Mouse (Mus musculus) liver, embryonic 12.5 days (tissue): ENCODE data around the gene Igf2r. TPM values are rescaled to one million over a fixed set of nuclear protein-coding genes. Genes with fewer than 3 reads are reported as not detected.

ENCODE experiments used
- ATAC-seq: fragments of 200-750 bp; cut with Nextera tagmentation; 2 replicates; pipeline ENCODE4 v1.8.0; 2017; ENCODE audit warnings: moderate number of reproducible peaks, mild to moderate bottlenecking, moderate library complexity
- H3K27ac ChIP-seq: fragments of 300-500 bp; sonication (generic); 2 replicates; pipeline ENCODE4 v1.5.1; 2016; ENCODE audit warnings: mild to moderate bottlenecking
- H3K27me3 ChIP-seq: fragments of 300-500 bp; sonication (generic); replicated peaks from 2 replicates; pipeline ENCODE4 v1.6.1; 2016; ENCODE audit warnings: mild to moderate bottlenecking, moderate library complexity
- H3K36me3 ChIP-seq: fragments of 300-500 bp; sonication (generic); 2 replicates; pipeline ENCODE4 v1.6.1; 2016; ENCODE audit warnings: mild to moderate bottlenecking, moderate library complexity
- H3K4me1 ChIP-seq: fragments of 300-500 bp; sonication (generic); 2 replicates; pipeline ENCODE4 v1.6.1; 2016
- H3K4me2 ChIP-seq: fragments of 300-500 bp; sonication (generic); 2 replicates; pipeline ENCODE4 v1.6.1; 2016; ENCODE audit warnings: mild to moderate bottlenecking, moderate library complexity
- H3K4me3 ChIP-seq: fragments of 300-500 bp; sonication (generic); 2 replicates; pipeline ENCODE4 v1.5.1; 2016; ENCODE audit warnings: mild to moderate bottlenecking, moderate library complexity
- H3K9ac ChIP-seq: fragments of 300-500 bp; sonication (generic); 2 replicates; pipeline ENCODE4 v1.6.1; 2016; ENCODE audit warnings: mild to moderate bottlenecking, moderate library complexity
- H3K9me3 ChIP-seq: fragments of 300-500 bp; sonication (generic); replicated peaks from 2 replicates; pipeline ENCODE4 v1.6.1; 2016; ENCODE audit warnings: mild to moderate bottlenecking, moderate library complexity
- WGBS: fragments of 180-500 bp; shearing (Covaris S2); methylation state at CpG from one replicate; pipeline ENCODE4 v1.1.7; 2016; ENCODE audit not compliant: insufficient replicate concordance; 5-methylcytosine and 5-hydroxymethylcytosine counted together
- polyA plus RNA-seq: library from polyadenylated mRNA; unstranded; fragments of >200 nt; fragmentation: Nextera tagmentation; extraction: Ambion mirVana; gene quantifications from 2 replicates; pipeline ENCODE4 v1.2.1, GENCODE M21; 2016

The Igf2r gene
- polyA plus RNA-seq, 1 experiment from 2014 or later = 24.7 TPM

DNA sequence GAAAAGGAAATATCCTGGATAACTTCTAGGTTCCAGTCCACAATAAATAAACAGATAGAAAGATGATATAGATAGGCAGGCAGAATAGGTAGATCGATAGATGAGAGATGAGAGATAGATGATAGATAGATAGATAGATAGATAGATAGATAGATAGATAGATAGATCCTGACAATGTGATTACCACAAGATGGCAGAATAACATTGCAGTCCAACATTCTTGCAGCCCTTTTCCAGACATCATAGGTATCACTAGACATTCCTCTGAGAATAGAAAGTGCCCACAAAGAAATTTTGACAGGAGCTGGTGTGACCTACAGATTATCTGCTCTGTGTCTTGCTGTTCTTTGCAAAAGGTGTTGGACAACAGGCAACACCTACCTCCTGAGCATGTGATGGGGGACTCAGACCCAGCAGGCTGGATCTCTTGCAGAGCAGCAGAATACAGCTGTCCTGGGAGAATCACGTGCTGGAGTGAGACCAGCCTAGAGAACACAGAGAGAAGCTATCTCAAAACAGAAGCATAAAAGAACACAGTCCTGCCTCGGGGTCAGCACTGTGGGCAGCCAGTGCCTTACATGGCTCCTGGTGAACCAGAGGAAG is 28.1 kb upstream of the Igf2r start:
- peaks cover 27% of the 10 kb centered on the region for H3K4me1 ChIP-seq
- no peak for ATAC-seq
- 61% methylated on average over 3 of the region's 3 CpGs for whole genome bisulfite sequencing
- H3K36me3 ChIP-seq = peaks cover 6% of the 10 kb centered on the region; the same call in 1 of the 2 replicates
- H3K4me2 ChIP-seq = no peak overlapping the region
- no peak overlapping the region for H3K27ac ChIP-seq
- no peaks in the 10 kb centered on the region for H3K27me3 ChIP-seq
- H3K9me3 ChIP-seq = no peaks in the 10 kb centered on the region
- H3K9ac ChIP-seq = no peak overlapping the region
- no peak overlapping the region for H3K4me3 ChIP-seq

DNA sequence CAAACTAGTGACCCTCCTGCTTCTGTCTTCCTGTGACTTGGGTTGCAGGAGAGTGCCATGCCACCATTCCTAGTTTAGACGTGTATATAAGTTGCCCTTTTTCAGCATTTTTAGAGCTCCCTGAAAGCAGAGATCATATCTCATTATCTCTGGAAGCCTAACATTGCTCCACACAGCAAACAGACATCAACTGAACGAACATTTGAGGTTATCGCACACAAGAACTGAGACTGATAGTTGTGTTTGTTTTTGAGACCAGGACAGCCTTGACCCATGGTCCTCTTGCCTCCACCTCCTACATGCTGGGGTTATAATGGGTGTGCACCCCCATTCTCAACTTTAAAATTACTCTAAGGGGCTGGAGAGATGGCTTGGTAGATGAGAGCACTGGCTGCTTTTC is 27.2 kb upstream of the Igf2r start:
- Histone ChIP-seq H3K4me1 (peaks cover 34% of the 10 kb centered on the region), H3K4me2 (no peak overlapping the region), H3K4me3 (no peak overlapping the region), H3K9ac (no peak overlapping the region), H3K9me3 (no peaks in the 10 kb centered on the region), H3K27me3 (no peaks in the 10 kb centered on the region), H3K27ac (peak overlapping the region; percentile 30; the same call in 1 of the 2 replicates), H3K36me3 (peaks cover 6% of the 10 kb centered on the region; the same call in 1 of the 2 replicates)
- WGBS = 37% methylated on average over 3 of the region's 3 CpGs
- no peak for ATAC-seq

DNA sequence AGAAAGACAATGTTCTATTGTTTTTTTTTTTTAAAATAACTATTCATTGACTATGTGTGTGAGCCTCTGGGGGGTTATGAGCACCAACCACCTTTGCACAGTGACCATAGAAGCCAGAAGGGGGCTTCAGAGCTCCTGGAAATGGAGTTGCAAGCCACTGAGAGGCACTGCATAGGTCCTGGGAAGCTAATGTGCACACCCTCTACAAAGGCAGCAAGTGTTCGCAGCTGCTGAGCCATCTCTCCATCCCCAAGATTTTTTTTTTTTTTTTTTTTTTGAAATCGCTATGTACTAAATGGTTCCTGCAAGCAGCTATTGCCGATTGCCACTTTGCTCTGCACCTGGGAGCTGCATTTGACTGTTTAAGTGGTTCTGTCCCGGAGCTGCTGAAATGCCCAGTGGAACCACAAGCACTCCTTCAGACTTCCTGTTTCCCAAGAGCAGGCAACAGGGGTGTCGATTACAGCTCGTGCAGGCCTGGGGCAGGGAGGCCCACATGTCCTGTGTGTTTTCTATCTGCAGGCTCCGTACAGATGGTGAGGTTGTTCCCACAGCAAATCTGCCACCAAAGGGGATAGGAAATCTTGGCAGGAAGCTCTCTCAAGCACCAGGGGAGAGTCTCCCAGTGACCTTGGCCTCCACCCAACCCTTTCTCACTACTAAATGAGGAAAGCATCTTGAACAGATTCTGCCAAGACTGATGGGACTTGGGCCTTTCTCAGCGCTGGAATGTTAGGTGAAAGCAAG is 24.4 kb upstream of the Igf2r start:
- no peak for ATAC-seq
- Histone ChIP-seq H3K9me3 (0 out of 2 replicates have a peak, but pooled peaks cover under 1% of the 10 kb centered on the region), H3K36me3 (peaks cover 8% of the 10 kb centered on the region; the same call in 1 of the 2 replicates), H3K9ac (no peak overlapping the region), H3K27ac (peak overlapping the region; percentile 38; the same call in 1 of the 2 replicates), H3K4me1 (peaks cover 52% of the 10 kb centered on the region), H3K4me2 (no peak overlapping the region), H3K27me3 (no peaks in the 10 kb centered on the region), H3K4me3 (no peak overlapping the region)
- 32% methylated on average over 8 of the region's 8 CpGs for WGBS

DNA sequence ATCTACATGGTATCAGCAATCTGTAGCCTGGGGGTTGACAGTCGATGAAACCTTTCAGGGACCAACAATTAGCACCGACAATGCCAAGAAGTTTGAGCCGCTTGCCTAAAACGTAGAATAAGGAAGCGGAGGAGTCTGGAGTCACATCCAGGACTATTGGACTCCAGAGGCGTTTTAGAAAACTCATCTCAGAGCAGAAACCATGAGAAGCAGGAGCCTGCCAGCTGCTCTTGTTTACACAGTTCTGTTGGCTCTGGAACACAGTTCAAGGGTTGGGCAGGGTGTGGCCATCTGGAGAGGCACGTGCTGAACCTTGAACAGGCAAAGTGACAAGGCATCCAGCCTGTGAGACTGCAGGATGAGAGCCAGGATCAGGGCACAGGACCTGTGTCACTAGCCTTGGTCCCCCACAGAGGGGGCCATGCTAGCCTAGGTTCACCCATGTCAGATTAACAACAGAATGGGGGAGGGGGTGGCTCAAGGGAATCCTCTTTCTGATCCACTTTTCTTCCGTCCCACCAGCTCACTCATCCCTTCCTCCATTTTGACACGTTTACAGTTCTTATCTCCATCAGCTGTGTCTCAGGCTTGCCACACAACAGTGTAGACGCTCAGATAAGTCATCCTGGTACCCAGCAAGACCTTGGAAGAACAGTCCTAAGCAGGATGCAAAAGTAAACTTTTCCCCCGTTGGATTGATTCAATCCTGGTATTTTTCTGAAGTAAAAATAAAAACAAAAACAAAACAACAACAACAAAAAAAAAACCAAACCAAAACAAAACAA is 23.1 kb upstream of the Igf2r start:
- Histone ChIP-seq H3K27me3 (no peaks in the 10 kb centered on the region), H3K4me1 (peaks cover 52% of the 10 kb centered on the region), H3K27ac (peak overlapping the region; percentile 52; the same call in 1 of the 2 replicates), H3K36me3 (peaks cover 20% of the 10 kb centered on the region), H3K4me2 (no peak overlapping the region), H3K4me3 (no peak overlapping the region), H3K9me3 (0 out of 2 replicates have a peak, but pooled peaks cover 4% of the 10 kb centered on the region), H3K9ac (no peak overlapping the region)
- 48% methylated on average over 11 of the region's 11 CpGs for WGBS
- peak; percentile 82 for ATAC-seq

DNA sequence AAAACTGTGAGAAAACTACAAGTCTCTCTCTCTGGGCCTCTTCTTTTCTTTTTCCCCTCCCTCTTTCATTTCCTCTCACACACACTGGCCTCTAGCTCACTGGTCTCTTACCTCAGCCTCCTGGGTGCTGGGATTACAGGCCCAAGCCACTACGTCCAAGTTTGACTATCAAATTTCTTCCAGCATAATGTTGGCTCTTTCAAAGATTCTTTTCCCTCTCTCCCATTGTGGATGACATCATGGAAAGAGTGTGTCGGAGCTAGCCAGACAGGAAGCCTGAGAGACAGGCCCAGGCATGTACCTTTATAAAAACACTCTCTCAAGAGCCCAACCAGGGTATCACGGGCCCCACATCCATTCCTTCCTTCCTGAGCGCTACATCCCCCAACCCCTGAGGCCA is 22.0 kb upstream of the Igf2r start:
- 48% methylated on average over 4 of the region's 4 CpGs for WGBS
- Histone ChIP-seq H3K27me3 (no peaks in the 10 kb centered on the region), H3K9ac (no peak overlapping the region), H3K36me3 (peaks cover 25% of the 10 kb centered on the region), H3K4me2 (no peak overlapping the region), H3K9me3 (0 out of 2 replicates have a peak, but pooled peaks cover 4% of the 10 kb centered on the region), H3K4me3 (no peak overlapping the region), H3K27ac (peak overlapping the region; percentile 75), H3K4me1 (peaks cover 47% of the 10 kb centered on the region)
- ATAC-seq = no peak

DNA sequence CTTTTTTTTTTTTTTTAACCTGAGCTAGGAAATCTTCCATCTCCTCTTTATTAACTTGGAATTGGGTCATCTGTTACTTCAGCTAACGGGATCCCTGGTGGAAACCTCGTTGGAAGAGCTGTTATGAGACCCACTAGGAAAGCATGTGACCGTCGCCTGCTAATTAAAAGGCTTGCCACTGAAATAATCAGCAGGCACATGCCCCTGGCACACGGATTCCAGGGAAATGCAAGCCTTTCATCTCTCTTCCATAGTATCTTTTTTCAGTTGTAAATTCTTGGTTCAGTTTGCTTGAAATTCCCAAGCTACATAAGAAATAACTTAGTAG is 21.6 kb upstream of the Igf2r start:
- Histone ChIP-seq H3K36me3 (peaks cover 25% of the 10 kb centered on the region), H3K4me3 (no peak overlapping the region), H3K27ac (peak overlapping the region; percentile 75), H3K9ac (no peak overlapping the region), H3K4me1 (peaks cover 47% of the 10 kb centered on the region), H3K9me3 (0 out of 2 replicates have a peak, but pooled peaks cover 4% of the 10 kb centered on the region), H3K27me3 (no peaks in the 10 kb centered on the region), H3K4me2 (no peak overlapping the region)
- 47% methylated on average over 5 of the region's 5 CpGs for WGBS
- no peak for ATAC-seq

DNA sequence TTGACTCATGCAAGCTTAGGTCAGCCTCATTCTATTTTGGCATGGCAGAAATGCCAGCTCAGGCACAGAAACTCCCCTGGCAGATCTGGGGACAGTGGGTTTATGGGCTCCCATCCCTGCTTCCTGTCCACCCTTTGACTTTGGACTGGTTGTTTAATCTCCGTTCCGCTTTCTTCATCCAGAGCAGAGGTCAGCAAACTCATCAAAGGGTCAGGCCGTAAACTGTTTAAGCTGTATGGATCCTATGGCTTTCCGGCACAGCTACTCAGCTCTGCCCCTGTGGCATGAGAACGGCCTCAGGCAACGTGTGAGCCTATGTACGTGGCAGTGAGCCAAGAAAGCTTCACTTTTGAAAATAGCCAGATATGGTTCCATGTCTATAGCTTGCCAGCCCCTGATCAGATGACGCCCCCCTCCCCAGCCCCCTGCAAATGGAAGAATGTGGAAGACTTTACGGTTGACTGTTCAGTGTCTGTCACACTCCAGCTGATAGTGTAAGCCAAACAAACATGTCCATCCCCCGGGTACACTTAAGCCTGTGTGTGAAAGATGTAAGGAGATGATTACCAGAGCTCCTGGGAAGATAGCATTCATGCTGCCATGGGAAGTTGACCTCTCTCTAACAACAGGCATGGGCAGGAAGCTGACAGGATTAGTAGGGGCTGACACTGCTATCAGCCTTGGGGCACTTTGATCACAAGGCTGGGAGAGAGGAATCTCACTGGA is 21.1 kb upstream of the Igf2r start:
- Histone ChIP-seq H3K4me1 (peaks cover 47% of the 10 kb centered on the region), H3K27ac (peak overlapping the region; percentile 75)
- WGBS = 51% methylated on average over 10 of the region's 10 CpGs

DNA sequence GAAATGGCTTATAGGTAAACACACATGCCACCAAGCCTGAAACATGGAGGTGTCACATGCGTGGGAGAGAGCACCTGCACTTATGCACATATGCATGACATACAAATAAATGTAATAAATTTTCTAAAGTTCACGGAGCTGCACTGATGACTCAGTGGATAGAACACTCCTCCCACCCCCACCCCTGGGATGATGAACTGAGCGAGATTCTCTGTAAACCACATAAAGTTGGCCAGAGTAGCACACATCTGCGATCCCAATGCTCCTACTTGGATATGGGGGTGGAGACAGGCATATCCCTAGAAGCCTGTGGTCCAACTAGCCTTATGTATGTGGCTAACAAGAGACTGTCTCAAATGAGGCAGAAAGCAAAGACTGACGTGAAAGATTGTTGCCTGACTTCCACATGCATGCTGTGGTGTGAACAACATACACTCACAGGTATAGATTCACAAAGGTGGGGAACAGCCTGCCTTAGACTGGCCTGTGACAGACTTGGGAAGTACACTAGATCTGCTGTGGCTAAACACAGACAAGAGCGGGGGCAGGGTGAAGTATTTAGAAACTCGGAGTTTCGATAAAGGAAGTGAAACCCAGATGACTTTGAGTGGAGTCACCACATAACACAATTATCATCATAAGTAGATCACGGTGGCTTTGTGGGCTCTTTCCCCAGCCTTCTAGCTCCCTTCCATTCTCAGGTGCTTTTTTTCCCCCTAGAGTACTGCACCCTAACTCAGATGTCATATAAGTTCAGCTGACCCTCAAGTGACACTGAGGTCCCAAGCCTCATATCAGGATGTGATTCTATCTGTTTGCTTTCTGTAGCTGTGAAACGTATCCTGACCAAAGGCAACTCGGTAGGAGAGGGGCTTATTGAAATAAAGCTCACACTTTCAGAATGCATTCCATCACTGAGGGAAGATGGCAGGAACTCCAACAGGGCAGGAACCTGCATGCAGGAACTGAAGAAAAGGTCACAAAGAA is 13.7 kb upstream of the Igf2r start:
- H3K9ac ChIP-seq = no peak overlapping the region
- WGBS = 38% methylated on average over 11 of the region's 11 CpGs
- no peaks in the 10 kb centered on the region for H3K9me3 ChIP-seq
- peaks cover 53% of the 10 kb centered on the region for H3K4me1 ChIP-seq
- peak overlapping the region; percentile 11; the same call in 1 of the 2 replicates for H3K27ac ChIP-seq
- peaks cover 15% of the 10 kb centered on the region for H3K36me3 ChIP-seq
- H3K4me2 ChIP-seq = 0 out of 2 replicates have a peak overlapping the region, but pooled peaks have one; percentile 13
- no peak for ATAC-seq
- no peak overlapping the region for H3K4me3 ChIP-seq
- H3K27me3 ChIP-seq = no peaks in the 10 kb centered on the region

More for the DNA sequence above, 21.1 kb upstream of the Igf2r start:
- Histone ChIP-seq H3K27me3 (no peaks in the 10 kb centered on the region), H3K4me2 (0 out of 2 replicates have a peak overlapping the region, but pooled peaks have one; percentile 5), H3K9ac (no peak overlapping the region), H3K9me3 (0 out of 2 replicates have a peak, but pooled peaks cover 4% of the 10 kb centered on the region), H3K36me3 (peaks cover 25% of the 10 kb centered on the region), H3K4me3 (no peak overlapping the region)
- ATAC-seq = peak; percentile 65

DNA sequence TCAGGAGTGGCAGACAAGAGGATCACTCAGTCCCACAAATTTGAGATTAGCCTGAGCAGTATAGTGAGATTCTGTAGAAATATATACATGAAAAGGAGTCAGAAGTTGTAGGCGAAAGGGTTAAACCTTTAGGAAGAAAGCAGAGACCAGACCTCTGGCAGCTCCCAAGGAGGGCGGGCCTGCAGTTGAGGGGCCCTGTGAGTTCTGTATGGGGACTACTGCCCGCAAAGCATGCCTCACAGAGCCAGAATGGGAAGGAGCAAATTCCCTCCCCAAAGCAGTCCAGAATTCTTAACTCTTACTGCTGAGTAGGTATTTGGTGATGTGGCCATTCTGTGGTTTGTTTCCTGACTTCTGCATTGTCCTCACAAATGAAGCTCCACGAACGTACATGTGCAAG is 11.6 kb upstream of the Igf2r start:
- H3K4me3 ChIP-seq = no peak overlapping the region
- H3K4me2 ChIP-seq = peak overlapping the region; percentile 60
- H3K36me3 ChIP-seq = peaks cover 10% of the 10 kb centered on the region; the same call in 1 of the 2 replicates
- ATAC-seq = peak; percentile 82
- H3K27me3 ChIP-seq = no peaks in the 10 kb centered on the region
- peaks cover 54% of the 10 kb centered on the region for H3K4me1 ChIP-seq
- 15% methylated on average over 5 of the region's 5 CpGs for WGBS
- peak overlapping the region; percentile 72 for H3K27ac ChIP-seq
- peak overlapping the region; percentile 45 for H3K9ac ChIP-seq
- H3K9me3 ChIP-seq = no peaks in the 10 kb centered on the region

DNA sequence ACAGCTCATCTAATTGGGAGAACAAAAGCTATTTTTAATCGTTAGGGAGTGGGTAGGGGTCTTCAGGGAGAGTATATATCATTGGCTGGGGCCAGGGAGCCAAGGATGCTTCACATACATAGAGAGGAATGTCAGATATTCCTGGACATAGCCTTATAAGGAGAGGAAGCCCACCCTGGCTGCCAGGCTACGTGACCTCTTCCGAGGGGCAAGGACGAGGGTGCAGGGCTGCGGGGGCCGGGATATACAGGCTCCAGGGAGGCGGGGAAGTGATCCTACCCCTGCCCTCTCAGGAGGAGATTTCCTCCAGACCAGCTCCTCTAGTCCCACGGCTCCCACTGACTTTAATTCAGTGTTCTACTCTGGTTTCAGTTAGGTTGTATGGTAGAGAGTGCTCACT is 10.7 kb upstream of the Igf2r start:
- 38% methylated on average over 8 of the region's 8 CpGs for WGBS
- Histone ChIP-seq H3K9me3 (no peaks in the 10 kb centered on the region), H3K27me3 (no peaks in the 10 kb centered on the region), H3K9ac (no peak overlapping the region), H3K4me1 (peaks cover 54% of the 10 kb centered on the region), H3K4me3 (no peak overlapping the region), H3K27ac (peak overlapping the region; percentile 72), H3K36me3 (peaks cover 14% of the 10 kb centered on the region; the same call in 1 of the 2 replicates), H3K4me2 (no peak overlapping the region)
- ATAC-seq = 0 out of 2 replicates have a peak, but pooled peaks have one; percentile 16
